Mouse (Mus musculus) layer of hippocampus, adult 8-10 months (tissue): ENCODE measurements at regions not wholly inside any gene's neighbourhood (a gene's known extent, or its start where the extent isn't known, plus 50 kb on each side); places are given as distances from the start of the nearest gene placed in this dataset.
"Not testable (repeated sequence)": the region's sequence is repeated elsewhere in the genome, so short reads cannot be mapped to it uniquely, and the experiment has no call there.

ENCODE experiments used
- DNase-seq, 2 experiments: peaks; one replicate each; pipeline ENCODE4 v3.0.0; 2022; ENCODE audit warnings: low spot score in 2 of 2

DNA sequence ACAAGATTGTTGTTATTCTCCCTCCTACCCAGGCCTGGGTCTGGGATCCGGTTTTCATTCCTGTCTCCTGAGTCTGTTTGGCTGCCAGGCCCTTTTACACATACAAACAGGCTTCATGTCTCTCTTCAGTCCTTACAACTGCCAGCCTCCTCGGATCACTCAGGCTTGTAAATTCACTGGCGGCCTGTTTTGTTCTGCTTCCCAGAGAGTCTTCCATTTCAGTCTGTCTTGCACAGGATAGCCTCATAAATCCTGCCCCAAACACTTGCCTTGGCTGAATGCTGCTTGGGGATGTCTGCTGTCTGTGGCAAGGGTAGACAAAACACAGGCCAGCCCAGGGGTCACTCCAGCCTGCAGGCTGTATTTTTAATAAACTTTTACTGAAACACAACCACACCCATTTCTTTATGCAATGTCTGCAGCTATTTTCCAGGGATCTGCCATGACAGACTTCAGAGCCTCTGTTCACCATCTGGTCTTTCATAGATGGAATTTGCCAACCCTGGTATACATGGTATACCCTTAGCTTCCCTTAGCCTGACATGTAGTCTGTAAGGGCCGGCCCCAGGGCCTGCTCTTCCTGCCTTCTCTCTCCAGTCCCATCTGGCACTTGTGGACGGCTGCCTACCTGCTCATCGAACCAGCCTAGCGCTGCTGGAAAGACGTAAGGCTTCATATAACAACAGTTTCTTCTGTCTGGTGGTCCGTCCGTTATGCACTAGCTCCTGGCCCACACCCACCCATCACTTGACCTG lies 149.0 kb upstream of the Mocs1 start:
- no peak for DNase-seq

DNA sequence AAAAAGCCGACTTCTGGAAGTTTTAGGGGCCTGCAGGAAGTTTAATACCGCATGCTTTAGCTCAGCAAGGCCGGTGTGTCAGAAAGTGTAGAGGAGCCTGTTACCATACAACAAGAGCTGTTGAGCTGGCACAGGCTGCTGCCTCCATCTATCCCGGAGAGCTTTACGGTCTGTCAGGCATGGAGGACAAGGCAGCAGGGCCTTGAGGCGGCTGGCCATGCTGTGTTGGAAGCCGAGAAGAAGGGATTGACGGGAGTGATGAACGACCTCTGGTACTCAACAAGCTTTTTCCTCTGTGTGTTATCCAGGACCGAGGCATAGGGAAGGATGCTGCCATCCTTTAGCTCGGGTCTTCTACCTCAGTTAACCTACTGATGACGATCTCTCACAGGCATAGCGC lies 146.8 kb upstream of the Mocs1 start:
- no peak for DNase-seq

DNA sequence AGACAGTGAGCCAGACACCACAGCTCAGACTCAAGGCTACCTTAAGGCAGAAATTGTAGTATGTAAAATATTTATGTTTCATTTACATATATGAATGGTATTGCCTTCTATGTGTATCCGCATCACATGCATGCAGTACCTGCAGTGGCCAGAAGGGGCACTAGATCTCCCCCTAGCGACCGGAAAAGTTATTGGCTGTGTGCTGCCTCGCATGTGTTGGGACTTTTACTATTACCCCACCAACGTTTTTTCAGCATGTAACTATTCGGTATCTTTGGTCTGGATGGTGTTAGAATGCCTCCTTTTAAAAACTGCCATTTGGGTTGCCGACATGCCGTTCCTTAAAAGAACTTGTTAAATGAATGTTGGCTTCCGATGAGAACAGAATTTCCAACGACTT lies 145.7 kb upstream of the Mocs1 start:
- DNase-seq: no peak

DNA sequence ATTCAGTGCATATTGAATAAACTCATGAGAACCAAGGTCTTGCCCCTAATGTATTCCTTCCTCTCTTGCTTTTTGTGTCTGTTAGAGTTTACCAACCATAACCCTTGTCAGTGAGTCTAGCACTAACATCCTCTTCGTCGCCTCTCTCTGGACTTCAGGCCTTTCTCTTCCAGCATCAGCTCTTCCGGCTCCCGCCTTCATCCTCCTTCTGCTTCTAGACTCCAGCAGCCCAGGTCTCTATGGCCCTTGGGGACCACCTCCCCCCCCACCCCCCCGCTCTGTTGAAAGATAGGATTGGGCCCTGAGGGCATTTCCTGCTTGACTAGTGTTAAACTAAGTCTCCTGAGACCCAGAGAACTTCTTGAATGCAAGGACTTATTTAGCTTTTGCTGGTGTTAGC lies 144.7 kb upstream of the Mocs1 start:
- DNase-seq: no peak

DNA sequence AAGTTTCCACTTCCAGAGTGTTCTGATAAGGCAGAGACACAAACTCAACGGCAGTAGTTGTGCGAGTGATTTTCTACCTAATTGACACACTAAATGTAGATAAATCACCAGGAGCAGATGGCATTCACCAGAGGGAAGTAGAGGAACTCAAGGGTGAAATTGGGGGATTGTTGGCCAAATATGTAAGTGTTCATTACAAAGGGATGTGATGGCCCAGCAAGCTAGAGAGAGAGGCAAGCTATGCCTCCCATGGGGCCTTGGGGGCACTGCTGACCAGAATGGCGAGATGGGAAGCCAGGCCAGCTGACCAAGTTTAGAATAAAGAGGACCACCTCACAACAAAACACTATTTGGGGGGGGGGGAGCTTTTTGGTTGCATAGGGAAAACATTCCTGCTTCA lies 136.5 kb upstream of the Mocs1 start:
- no peak for DNase-seq

DNA sequence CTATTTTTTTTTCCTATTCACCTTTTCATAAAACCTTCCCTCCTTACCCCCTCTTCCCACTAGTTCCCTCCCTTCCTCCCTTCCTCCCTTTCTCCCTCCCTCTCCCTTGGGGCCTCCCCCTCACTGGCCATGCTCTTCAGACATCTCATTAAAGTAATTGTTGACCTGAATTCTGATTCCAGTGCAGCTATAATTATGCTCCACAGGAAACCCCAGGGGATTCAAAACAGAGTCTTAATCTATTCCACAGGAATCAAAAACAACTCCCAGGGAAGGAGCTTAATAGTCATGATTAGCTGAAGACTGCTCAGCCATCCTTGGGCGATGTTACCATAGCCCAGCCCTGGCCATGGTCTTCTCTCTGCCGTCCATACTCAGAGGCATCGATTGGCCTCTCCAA lies 123.7 kb upstream of the Mocs1 start:
- DNase-seq: no peak

DNA sequence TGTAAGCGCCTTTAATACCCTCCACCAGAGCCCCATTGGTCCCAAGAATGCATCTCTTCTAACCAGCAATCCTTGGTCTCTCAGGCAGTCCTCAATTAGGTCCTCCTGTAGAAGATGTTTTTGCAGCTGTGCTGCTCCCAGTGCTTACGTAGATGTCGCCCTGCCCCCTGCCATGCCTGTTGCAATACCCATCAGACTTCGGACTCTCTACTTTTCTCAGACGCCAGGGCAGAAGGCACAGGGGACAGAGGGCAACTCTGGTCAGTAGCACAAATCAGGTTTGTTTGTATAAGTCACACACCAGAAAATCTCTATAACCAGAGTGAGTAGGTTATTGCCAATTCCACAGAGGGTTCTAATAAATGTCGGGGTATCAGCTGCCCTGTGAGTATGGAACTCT lies 123.0 kb upstream of the Mocs1 start:
- DNase-seq: no peak

DNA sequence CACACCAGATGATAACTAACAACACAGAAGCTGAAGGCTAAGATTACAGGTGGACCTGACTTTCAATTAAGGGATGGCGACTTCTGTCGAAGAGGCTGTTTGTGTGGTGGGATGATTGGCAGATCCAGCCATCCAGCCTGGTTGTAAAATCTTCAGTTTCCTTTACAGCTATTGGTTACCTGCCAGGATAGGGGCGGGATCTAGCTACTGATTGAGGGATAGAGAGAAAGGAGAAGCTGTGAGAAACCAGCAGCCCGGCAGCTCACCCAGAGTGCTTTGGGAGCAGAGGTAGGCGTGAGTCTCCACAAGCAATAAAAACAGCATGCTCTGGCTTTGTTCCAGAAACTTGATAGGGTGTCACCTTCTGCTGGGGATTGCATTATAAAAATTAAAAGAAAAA lies 119.1 kb upstream of the Mocs1 start:
- DNase-seq: peak; percentile 79 to 90

DNA sequence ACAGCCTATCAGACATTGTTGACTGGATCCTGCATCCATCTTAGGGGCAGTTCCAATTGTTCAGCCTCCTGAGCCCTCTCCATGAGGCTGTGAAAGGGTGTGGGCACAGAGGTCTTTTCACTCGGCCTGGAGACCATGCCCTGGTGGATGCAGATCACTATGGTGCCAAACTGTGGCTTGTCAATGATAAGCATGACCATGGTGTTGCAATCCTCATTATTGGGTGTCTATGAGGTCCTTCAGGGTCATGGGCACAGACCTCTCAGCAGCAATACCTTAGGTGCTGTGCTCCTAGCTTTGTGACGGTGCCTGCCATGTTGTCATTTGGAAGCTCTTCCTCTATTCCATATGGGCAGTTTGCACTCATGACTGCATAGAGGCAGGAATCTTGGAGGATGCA lies 114.0 kb upstream of the Mocs1 start:
- no peak for DNase-seq

DNA sequence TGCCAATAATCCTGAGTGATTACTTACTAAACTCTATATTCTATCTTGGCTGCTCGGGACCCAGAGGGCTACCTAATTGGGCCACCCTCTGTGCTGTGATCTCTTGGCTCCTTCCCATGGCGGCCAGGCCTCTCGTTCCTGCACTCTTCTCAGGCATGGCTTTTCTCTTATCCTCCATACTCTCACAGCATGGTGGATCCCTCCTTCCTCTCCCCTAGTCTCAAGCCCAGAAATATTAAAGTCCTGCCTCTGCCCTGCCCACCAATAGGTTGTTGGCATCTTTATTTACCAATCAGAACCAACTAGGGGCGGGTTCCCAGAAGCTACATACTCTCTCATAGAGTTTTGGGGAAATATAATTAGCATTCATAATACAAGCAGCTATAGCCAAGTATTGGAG lies 100.6 kb upstream of the Mocs1 start:
- DNase-seq: no peak

DNA sequence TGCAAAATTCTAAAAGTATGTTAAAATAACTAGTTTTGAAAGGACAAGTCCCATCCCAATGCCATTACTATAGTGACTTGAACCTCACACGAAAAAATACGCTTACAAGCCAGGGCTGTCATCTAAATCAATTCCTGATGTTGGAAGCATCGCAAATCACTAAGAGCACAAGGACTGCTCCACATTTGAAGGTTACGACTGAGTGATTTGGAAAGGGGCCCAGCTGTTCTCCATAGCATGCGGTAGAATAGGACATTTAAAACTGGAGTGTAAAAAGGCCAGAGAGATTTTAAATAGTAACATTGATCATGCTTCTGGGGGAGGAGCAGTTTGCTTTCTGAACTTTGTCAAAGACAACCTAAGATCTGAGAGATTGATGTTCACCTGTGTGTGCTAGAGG lies 92.8 kb upstream of the Mocs1 start:
- no peak for DNase-seq

DNA sequence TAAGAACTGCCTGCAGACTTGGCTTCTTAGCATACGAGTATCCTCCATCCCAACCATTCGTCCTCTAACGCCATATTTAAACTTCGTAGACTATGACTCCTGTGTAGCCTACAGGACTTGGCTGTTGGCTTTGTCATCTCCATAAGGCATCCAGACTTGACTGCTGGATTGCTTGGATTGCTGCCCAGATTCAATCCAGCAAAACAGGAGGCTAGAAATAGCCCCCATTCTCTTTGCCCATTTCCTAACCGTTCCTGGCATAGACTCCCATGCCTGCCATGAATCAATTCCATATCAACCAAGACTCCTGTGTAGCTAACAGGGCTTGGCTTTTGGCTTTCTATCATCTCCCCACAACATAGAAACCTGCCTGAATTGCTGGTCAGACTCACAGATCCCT lies 90.3 kb upstream of the Mocs1 start:
- DNase-seq: no peak

DNA sequence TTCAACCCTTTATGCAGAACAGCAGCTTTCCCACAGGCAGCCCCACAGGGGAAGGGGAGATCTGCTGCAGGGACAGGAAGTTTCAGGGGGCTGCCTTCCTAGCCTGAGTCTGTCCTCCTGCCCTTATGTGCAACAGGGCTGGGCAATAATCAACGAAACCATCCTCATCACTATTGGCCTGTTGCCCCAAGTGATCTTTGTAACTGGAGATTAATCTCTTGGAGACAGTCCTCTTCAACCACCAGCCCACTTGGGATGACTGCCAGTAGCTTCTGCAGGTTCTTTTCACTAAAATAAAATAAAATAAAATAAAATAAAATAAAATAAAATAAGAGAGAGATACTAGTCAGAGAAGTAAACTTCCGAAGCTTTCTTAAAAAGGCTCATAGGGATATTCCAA lies 85.5 kb upstream of the Mocs1 start:
- no peak for DNase-seq

DNA sequence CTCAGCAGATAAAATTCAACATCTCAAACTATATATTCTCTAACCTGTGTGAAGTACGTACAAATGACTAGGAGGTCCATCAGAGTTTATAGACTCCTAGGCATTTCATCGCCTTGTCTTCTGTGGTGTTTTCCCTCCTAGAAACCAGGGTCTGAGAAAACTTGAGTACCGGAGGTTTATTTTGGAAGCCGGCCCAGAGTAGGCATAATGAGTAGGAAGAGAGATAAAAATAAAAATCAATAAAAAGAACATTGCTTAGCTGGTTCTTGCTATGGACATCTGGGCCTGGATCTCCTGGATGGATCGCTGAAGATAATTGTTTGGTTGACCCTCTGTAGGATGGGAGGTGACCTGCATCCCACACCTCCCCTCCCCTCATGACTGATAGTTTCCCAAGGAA lies 81.5 kb upstream of the Mocs1 start:
- DNase-seq: peak in 1 of 2 experiments; percentile 13

DNA sequence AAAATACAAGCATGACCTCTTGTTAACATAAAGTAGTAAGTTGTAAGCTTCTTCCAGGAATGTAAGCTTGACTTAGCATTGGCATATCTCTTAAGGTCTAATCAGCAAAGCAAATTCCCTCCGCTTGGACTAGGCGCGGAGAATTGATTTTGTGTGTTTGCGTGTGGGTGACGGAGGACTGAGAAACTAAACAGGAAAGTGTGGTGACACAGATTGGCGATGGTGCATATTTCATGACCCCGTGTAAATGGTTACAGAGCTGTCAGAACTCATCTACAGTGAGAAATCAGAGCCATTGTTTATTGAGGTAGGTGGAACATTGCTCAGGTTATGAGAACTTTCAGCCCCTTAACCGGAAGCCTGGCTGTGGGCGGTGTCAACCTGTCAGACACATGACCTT lies 78.8 kb upstream of the Mocs1 start:
- DNase-seq: no peak

DNA sequence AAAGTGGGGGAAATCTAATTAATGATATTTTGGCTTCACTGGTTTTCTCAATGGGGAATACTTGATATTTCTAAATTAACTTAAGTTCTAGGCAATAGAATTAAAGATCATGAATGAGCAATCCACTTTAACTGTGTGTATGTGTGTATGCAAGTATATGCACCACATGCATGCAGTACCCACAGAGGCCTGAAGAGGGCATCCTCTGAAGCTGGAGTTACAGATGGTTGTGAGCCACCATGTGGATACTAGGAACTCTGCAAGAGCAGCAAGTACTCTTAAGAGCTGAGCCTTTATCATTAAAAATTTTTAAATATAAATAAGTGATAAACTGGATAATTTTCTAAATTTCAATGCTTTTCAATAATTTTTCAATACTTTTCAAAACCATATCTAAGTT lies 69.0 kb upstream of the Mocs1 start:
- no peak for DNase-seq

DNA sequence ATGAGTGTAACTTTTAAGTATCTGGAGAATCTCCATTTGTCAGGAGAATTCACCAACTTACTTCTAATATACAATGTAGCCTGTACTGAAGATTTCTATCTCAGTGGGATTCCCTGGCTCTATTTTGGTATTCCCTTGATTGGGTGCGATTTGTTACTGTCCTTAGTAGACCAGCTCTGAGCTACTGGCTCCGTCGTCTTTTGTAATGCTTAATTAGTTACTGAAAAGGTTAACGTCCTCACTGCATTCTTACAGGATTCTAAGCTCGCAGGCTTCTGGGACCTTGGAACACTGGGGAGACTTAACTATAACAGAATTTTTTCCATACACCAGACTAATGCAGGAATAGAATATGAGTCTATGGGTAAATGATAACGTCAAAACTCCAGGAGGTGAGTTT lies 67.9 kb upstream of the Mocs1 start:
- not testable (repeated sequence) for DNase-seq

DNA sequence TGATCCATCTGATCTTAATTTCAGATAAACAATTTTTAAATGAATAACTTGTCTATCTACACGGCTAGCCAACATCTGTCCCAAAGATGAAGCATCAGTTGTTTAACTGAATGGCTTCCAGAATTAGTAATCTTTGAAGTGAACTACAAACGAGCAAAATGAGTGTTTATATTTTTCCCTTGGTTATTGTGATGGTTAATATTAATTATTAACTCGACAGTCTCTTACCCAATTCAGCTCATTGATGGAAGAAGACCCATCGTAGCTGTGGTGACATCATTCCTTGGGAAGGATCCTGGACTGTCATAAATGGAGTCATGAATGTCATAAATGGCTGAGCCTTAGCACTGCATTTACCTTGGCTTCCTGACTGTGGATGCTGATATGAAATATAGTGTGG lies 60.4 kb upstream of the Mocs1 start:
- no peak for DNase-seq

DNA sequence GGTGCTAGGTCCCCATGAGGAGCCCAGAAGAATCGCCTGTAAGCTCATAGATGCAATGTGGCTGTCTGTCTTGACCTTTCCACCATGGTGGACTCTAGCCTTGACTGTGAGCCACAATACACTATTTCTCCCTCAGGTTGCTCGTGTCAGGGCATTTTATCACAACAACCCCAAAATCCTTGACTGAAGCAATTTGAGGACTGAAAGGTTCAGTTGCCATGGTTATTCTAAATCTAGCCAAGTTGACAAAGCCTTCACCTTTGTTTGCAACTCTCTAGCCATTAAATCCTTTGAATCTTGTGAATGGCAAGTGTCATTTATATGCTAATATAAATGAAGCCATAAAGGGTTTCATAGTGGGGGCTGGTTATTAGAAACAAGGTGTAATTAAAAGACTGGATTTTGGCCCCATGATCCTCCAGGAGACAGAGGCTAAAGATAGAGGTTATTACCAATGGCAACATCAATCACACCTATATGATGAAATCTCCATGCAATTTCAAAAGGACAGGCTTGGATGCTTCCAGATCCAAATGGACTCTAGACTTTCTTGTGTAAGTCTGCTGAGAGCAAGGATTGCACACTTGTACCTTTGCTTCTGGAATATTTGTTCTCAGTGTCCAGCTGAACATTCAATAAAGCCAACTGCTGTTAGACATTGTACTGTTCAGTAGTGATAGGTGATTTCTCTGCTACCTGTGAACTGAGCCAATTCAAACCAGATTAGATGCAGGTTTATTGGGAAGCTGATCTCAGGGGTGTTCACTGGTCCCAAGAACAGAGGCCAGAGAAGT lies 59.5 kb upstream of the Mocs1 start:
- no peak for DNase-seq

DNA sequence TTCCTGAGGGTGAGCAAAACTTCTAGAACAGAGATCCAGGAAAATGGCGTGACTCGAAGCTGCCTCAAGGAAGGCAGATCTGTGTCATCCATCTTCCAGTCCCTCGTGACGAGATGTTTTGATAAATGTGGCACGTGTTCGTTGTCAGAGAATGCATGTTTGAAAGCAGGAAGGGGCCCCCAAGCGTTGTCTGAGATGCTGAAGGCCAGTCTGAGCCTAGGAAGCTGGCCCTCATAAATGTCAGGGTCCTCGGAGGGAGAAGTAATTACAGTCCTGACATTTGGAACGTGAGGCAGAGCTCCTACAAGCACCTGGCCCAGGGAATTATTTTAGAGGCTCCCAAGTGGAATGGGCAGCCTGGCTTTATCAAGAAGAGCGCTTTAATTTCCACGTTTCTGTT lies 50.5 kb upstream of the Mocs1 start:
- DNase-seq: no peak
